Mouse (Mus musculus): ENCODE measurements around the gene Nlk. TPM values are rescaled to one million over a fixed set of nuclear protein-coding genes. Genes with fewer than 3 reads are reported as not detected.

Gene Nlk
- total and polyA plus RNA-seq, 2 experiments: 4.8 to 7.5 TPM

DNA sequence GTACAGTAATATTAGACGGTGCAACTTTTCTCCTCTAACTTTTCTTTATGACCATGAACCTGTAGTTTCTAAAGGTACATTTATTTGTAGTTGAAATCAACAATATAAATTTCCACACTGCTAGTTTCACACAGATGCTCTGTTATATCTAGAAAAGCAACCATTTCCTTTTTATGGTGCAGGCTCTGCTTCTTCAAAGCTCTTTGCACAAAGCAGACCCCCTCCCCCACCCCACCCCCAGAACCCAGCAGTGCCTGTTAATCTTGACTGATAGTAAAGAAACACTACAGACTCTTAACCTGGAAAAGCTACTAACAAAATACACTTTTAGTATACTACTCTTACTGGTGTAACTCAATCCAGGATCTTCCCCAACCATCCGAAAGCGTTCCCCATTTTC lies 6.6 kb downstream of the Nlk start:
- H3K4me3 ChIP-seq (ENCODE audit: insufficient read depth, low read depth, low read length): no peak overlapping the region
- H3K27me3 ChIP-seq (ENCODE audit: control insufficient read depth, insufficient read depth, low read length): no peaks in the 10 kb centered on the region
- no peak overlapping the region for H3K27ac ChIP-seq (replicated peaks; ENCODE audit: insufficient read depth, low read depth, low read length)
- TF ChIP-seq CTCF (IDR thresholded peaks at IDR 0.05; ENCODE audit: low read depth, low read length) (no peak), POLR2A (IDR thresholded peaks at IDR 0.05; ENCODE audit: extremely low read depth, insufficient read depth, low read length) (no peak)
- no peak overlapping the region for H3K9ac ChIP-seq (ENCODE audit: low read depth, low read length)
- H3K4me1 ChIP-seq (ENCODE audit: control insufficient read depth, insufficient read depth, low read length): peaks cover 3% of the 10 kb centered on the region; the same call in 1 of the 2 replicates
- no peak for DNase-seq (ENCODE audit: extremely low read depth, low read depth, low spot score)
- 89% methylated on average over 3 of the region's 3 CpGs for WGBS
- no peaks in the 10 kb centered on the region for H3K36me3 ChIP-seq (ENCODE audit: control insufficient read depth, insufficient read depth, low read length)
- peaks cover 8% of the 10 kb centered on the region for H3K79me2 ChIP-seq (ENCODE audit: control insufficient read depth, insufficient read depth, low read length)

DNA sequence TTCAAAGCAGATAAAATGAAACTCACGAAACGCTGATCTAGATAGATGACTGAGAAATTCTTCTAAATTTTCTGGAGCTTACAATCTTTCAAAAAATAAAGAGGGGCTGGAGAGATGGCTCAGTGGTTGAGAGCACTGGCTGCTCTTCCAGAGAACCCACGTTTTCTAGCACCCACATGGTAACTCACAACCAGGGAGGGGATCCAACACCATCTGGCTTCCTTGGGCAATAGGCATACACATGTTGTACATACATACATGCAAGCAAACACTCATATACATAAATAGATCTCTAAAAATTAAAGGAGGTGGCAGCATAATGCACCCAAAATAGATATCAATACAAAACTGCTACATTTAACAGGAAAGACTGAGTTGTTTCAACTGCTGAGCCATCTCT lies 16.1 kb downstream of the Nlk start:
- peaks cover 7% of the 10 kb centered on the region; the same call in 1 of the 2 replicates for H3K36me3 ChIP-seq (ENCODE audit: control insufficient read depth, insufficient read depth, low read length)
- H3K79me2 ChIP-seq (ENCODE audit: control insufficient read depth, insufficient read depth, low read length): no peaks in the 10 kb centered on the region; the same call in 1 of the 2 replicates
- no peaks in the 10 kb centered on the region for H3K27me3 ChIP-seq (ENCODE audit: control insufficient read depth, insufficient read depth, low read length)
- H3K9ac ChIP-seq (ENCODE audit: low read depth, low read length): no peak overlapping the region
- no peak for DNase-seq (ENCODE audit: extremely low read depth, low read depth, low spot score)
- H3K4me3 ChIP-seq (ENCODE audit: insufficient read depth, low read depth, low read length): no peak overlapping the region
- no peak overlapping the region for H3K27ac ChIP-seq (replicated peaks; ENCODE audit: insufficient read depth, low read depth, low read length)
- TF ChIP-seq POLR2A (IDR thresholded peaks at IDR 0.05; ENCODE audit: extremely low read depth, insufficient read depth, low read length): no peak
- no peak for TF ChIP-seq CTCF (IDR thresholded peaks at IDR 0.05; ENCODE audit: low read depth, low read length)
- no peaks in the 10 kb centered on the region for H3K4me1 ChIP-seq (ENCODE audit: control insufficient read depth, insufficient read depth, low read length)
- 93% methylated on average over 3 of the region's 3 CpGs for WGBS

DNA sequence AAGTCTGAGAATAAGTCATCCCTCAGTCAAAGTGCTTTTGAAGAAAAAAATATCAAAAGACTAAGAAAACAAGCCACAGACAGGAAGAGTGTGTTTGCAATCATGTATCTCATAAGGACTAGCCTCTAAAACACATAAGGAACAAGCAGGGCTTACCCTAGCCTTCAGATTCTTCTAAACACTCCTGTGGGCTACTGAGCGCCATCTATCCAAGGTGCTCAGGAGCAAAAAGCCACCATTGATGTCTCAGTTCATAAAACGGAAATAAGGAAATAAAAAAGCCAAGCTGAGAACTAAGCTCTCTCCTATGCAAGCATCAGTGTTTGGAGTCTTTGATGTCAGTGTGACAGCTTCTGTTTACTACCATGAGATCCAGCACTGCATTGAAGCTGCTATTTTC lies 18.4 kb downstream of the Nlk start:
- Histone ChIP-seq H3K36me3 (ENCODE audit: control insufficient read depth, insufficient read depth, low read length) (0 out of 2 replicates have a peak, but pooled peaks cover 4% of the 10 kb centered on the region), H3K4me1 (ENCODE audit: control insufficient read depth, insufficient read depth, low read length) (no peaks in the 10 kb centered on the region), H3K27me3 (ENCODE audit: control insufficient read depth, insufficient read depth, low read length) (no peaks in the 10 kb centered on the region), H3K4me3 (ENCODE audit: insufficient read depth, low read depth, low read length) (no peak overlapping the region), H3K27ac (replicated peaks; ENCODE audit: insufficient read depth, low read depth, low read length) (no peak overlapping the region), H3K9ac (ENCODE audit: low read depth, low read length) (no peak overlapping the region), H3K79me2 (ENCODE audit: control insufficient read depth, insufficient read depth, low read length) (no peaks in the 10 kb centered on the region; the same call in 1 of the 2 replicates)
- 85% methylated on average over 2 of the region's 2 CpGs for WGBS
- TF ChIP-seq CTCF (IDR thresholded peaks at IDR 0.05; ENCODE audit: low read depth, low read length): no peak
- no peak for TF ChIP-seq POLR2A (IDR thresholded peaks at IDR 0.05; ENCODE audit: extremely low read depth, insufficient read depth, low read length)
- DNase-seq (ENCODE audit: extremely low read depth, low read depth, low spot score): no peak

DNA sequence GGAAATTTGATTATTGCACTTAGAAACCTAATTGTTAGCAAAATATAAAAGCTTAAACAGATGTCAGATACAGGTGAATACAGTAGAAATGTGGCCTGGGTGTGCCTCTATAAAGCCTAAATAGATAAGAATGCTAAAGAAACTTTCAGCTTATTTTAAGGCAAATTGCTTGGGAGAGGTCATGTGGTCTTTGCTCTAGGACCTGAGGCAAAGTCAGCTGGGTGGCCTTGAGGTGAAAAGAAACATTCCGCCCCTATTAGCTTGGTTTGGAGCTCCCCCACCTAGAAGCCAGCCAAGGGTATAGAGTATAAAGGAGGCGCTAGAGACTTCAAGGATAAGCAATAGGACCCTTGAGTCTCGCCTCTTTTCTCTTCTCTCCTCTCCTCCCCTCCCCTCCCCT lies 28.5 kb downstream of the Nlk start:
- Histone ChIP-seq H3K27ac (replicated peaks; ENCODE audit: insufficient read depth, low read depth, low read length) (no peak overlapping the region), H3K79me2 (ENCODE audit: control insufficient read depth, insufficient read depth, low read length) (no peaks in the 10 kb centered on the region; the same call in 1 of the 2 replicates), H3K9ac (ENCODE audit: low read depth, low read length) (no peak overlapping the region), H3K4me3 (ENCODE audit: insufficient read depth, low read depth, low read length) (no peak overlapping the region), H3K36me3 (ENCODE audit: control insufficient read depth, insufficient read depth, low read length) (no peaks in the 10 kb centered on the region), H3K4me1 (ENCODE audit: control insufficient read depth, insufficient read depth, low read length) (no peaks in the 10 kb centered on the region), H3K27me3 (ENCODE audit: control insufficient read depth, insufficient read depth, low read length) (no peaks in the 10 kb centered on the region)
- DNase-seq (ENCODE audit: extremely low read depth, low read depth, low spot score): no peak
- TF ChIP-seq POLR2A (IDR thresholded peaks at IDR 0.05; ENCODE audit: extremely low read depth, insufficient read depth, low read length) (no peak), CTCF (IDR thresholded peaks at IDR 0.05; ENCODE audit: low read depth, low read length) (no peak)
- WGBS: 91% methylated on average over 3 of the region's 3 CpGs

DNA sequence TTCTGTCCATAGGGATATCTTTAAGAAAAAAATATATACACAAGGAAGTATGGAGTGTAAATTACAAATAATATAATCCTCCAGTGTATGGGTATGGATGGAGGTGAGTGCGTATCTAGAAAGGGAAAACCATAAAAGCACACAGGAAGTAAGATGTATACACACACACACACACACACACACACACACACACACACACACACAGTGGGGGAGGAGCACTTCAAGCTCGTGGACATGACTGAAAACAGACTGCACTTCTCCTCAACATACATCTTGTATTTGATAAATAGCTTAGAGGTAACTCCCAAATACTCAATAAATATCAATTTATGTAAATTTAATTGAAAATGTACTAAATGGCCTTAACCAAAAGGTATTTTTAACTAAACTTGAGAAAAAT lies 32.3 kb downstream of the Nlk start:
- 82% methylated on average over 2 of the region's 2 CpGs for WGBS
- H3K36me3 ChIP-seq (ENCODE audit: control insufficient read depth, insufficient read depth, low read length): no peaks in the 10 kb centered on the region
- no peak overlapping the region for H3K4me3 ChIP-seq (ENCODE audit: insufficient read depth, low read depth, low read length)
- no peaks in the 10 kb centered on the region; the same call in 1 of the 2 replicates for H3K79me2 ChIP-seq (ENCODE audit: control insufficient read depth, insufficient read depth, low read length)
- no peak for TF ChIP-seq POLR2A (IDR thresholded peaks at IDR 0.05; ENCODE audit: extremely low read depth, insufficient read depth, low read length)
- no peaks in the 10 kb centered on the region for H3K4me1 ChIP-seq (ENCODE audit: control insufficient read depth, insufficient read depth, low read length)
- H3K27ac ChIP-seq (replicated peaks; ENCODE audit: insufficient read depth, low read depth, low read length): no peak overlapping the region
- no peak for DNase-seq (ENCODE audit: extremely low read depth, low read depth, low spot score)
- H3K9ac ChIP-seq (ENCODE audit: low read depth, low read length): no peak overlapping the region
- no peaks in the 10 kb centered on the region for H3K27me3 ChIP-seq (ENCODE audit: control insufficient read depth, insufficient read depth, low read length)

DNA sequence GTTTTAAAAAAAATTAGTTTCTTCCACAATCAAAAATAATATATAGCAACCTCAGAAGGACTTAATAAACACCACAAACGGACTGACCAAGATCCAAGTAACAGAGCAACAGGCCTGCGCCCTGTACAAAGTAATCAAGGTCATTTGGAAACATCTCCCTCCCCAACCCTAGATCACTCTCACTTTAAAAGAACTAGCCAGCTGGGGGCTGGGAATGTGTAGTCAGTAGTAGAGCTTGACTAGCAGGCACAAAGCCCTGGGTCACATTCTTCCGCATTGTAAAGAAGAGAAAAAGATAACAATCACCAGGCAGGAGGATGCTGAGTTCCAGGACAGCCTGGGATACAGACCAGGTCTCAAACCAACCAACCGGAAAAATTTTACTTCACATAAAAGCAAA lies 33.3 kb downstream of the Nlk start:
- Histone ChIP-seq H3K36me3 (ENCODE audit: control insufficient read depth, insufficient read depth, low read length) (no peaks in the 10 kb centered on the region), H3K27ac (replicated peaks; ENCODE audit: insufficient read depth, low read depth, low read length) (no peak overlapping the region), H3K79me2 (ENCODE audit: control insufficient read depth, insufficient read depth, low read length) (no peaks in the 10 kb centered on the region; the same call in 1 of the 2 replicates), H3K4me3 (ENCODE audit: insufficient read depth, low read depth, low read length) (no peak overlapping the region), H3K4me1 (ENCODE audit: control insufficient read depth, insufficient read depth, low read length) (no peaks in the 10 kb centered on the region), H3K27me3 (ENCODE audit: control insufficient read depth, insufficient read depth, low read length) (no peaks in the 10 kb centered on the region), H3K9ac (ENCODE audit: low read depth, low read length) (no peak overlapping the region)
- no peak for DNase-seq (ENCODE audit: extremely low read depth, low read depth, low spot score)
- TF ChIP-seq POLR2A (IDR thresholded peaks at IDR 0.05; ENCODE audit: extremely low read depth, insufficient read depth, low read length): no peak
- no peak for TF ChIP-seq CTCF (IDR thresholded peaks at IDR 0.05; ENCODE audit: low read depth, low read length)
- WGBS: 85% methylated on average over 4 of the region's 4 CpGs

Data from liver, adult 2 months (tissue).